Mouse (Mus musculus) hindlimb bud, embryonic 11.5 days (tissue): ENCODE results near the gene Hdac10.

Source experiments
- DNase-seq: peaks from one replicate; pipeline ENCODE4 v3.0.0-alpha.2; 2012; ENCODE audit warnings: low read depth, low spot score; ENCODE audit errors: extremely low spot score

Gene Hdac10

DNA sequence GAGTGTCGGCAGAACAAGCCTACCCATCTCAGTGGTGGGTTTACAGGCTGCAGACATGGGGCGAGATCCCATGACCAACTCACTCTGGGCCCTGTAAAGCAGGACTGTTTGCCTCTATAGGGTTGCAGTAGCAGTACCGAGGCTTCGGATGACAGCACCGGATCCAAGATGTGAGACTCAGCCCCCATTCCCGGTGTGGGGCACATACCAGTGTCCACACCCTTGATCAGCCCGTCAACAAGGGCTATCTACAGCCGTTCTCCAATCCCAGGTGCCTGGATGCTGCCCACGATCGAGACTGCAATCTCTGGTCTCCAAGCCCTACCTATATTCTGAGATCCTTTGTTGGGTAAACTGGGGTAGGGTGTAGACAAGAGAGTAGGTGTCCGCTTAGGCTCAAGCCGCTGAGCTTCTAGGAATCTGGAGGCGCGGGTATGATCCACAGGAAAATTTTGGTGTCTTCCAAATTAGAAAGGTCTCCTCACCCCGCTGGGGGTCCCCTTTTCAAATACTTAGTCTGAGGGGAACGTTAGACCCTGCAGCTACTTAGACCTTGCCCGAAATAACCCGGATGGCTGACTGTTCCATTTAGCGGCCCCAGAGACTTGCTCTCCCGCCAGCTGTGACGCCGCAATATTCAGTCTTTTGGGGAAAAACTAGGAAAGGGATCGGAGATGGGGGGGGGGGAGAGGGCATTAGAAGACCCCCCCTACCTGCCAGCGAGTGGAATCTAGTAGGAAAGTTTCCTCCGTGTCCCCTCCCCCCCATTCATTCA, 20.2 kb upstream of the Hdac10 start:
- no peak for DNase-seq

- no peak for DNase-seq
These were observed 19.4 kb upstream of the Hdac10 start for GRCm38 (mm10) chr15:89147895-89148294.

- no peak for DNase-seq
These were observed 19.0 kb upstream of the Hdac10 start for GRCm38 (mm10) chr15:89147456-89147855.

DNA sequence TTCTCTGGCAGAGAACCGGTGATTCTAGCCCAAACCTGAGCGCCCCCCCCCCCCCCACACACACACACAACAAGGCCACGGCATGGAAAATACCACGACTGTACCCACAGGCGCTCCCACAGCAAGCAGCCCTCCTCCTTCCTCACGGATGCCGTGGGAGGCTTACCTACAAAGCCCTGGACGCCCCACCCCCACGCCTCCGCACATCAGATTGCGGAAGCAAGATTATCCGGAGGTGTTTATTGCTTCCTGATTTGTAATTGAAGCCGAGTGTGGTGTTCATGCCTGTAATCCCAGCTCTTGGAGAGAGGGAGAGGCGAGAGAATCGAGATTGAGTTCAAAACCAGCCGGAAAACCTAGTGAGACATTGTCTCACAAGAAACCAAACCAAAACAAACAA, 18.5 kb upstream of the Hdac10 start:
- no peak for DNase-seq

DNA sequence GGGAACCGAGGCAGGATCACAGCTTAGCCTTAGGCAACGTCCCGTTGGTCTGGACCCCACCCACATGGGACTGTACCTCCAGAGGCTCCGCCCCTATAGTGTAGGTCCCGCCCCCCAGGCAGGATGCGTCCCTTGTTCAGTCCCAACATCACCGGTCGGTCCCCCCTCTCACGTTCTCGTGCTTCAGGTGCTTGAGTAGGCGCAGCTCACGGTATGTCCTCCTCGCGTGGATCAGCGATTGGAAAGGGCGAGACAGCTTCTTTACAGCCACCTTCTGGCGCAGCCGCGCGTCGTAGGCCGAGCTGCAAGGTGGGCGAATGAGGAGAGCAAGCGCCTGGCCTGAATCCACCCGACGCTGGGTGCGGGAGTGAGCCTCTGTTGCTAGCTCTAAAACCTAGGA, 18.0 kb upstream of the Hdac10 start:
- DNase-seq: no peak

- DNase-seq: no peak
These were observed 17.4 kb upstream of the Hdac10 start for GRCm38 (mm10) chr15:89145813-89146350.

GRCm38 (mm10) chr15:89144965-89145364, 16.5 kb upstream of the Hdac10 start:
- no peak for DNase-seq

DNA sequence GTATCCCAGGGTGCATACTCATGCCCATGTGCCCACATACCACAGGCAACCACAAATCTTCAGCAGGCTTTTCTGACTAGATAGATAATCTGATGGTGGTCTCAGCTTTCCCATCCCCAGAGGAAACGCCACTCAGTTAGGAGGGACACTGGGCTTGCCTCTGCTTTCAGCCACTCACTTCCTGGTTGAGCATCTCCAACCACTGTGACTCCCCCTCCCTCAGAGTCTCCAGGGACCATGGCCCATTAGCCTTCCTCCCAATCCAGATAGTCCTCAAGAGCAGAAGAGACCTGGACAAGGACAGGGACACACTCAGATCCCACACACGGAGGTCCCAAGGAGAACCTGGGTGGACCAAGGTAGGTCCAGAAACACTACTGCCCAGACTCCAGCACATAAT, 14.6 kb upstream of the Hdac10 start:
- no peak for DNase-seq

- no peak for DNase-seq
These were observed 13.4 kb upstream of the Hdac10 start for GRCm38 (mm10) chr15:89141905-89142304.

- DNase-seq: no peak
These were observed 12.9 kb upstream of the Hdac10 start for GRCm38 (mm10) chr15:89141443-89141842.

- no peak for DNase-seq
These were observed 12.3 kb upstream of the Hdac10 start, which contains the start of gene Mapk12 for GRCm38 (mm10) chr15:89140659-89141252. TSS of gene Mapk12 (minus strand) at chr15:89140703.

GRCm38 (mm10) chr15:89140048-89140658, 11.7 kb upstream of the Hdac10 start:
- no peak for DNase-seq

- DNase-seq: no peak
These were observed 10.0 kb upstream of the Hdac10 start for GRCm38 (mm10) chr15:89138531-89138930.

DNA sequence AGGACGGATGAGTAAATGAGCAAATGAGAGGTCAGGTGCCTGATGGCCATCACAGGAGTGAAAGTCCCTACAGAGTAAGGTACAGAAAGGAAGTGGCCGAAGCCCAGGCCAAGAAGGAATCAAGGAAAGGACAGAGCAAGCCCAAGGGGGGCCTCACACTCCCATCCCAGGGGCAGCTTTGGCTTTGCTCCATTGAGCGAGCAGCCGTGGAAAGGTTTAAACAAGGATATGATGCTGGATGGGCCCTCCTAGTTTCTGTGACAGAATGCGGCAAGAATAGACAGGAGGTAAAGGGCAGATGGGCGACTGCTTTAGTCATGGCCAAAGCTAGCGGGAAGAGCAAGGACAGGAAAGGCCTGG, 9.5 kb upstream of the Hdac10 start:
- no peak for DNase-seq

- no peak for DNase-seq
These were observed 9.0 kb upstream of the Hdac10 start for GRCm38 (mm10) chr15:89137378-89138045.

GRCm38 (mm10) chr15:89136461-89137155, 8.1 kb upstream of the Hdac10 start:
- no peak for DNase-seq

GRCm38 (mm10) chr15:89131316-89131715, 2.8 kb upstream of the Hdac10 start:
- DNase-seq: no peak

- no peak for DNase-seq
These were observed 1.7 kb upstream of the Hdac10 start for GRCm38 (mm10) chr15:89130245-89130644.

- no peak for DNase-seq
These were observed 1.0 kb downstream of the Hdac10 start for GRCm38 (mm10) chr15:89127364-89127940.

- no peak for DNase-seq
These were observed 1.9 kb downstream of the Hdac10 start for GRCm38 (mm10) chr15:89126622-89127021.
